Mouse (Mus musculus) gastrocnemius, postnatal 4 days (tissue): ENCODE results near the gene Gm43720. TPM values are rescaled to one million over a fixed set of nuclear protein-coding genes. Genes with fewer than 3 reads are reported as not detected.

ENCODE experiments used
- DNase-seq, 2 experiments: peaks; one replicate each; pipeline ENCODE4 v3.0.0; 2021 to 2022; ENCODE audit warnings: low spot score in 2 of 2, mixed read lengths in 2 of 2
- total RNA-seq, 2 experiments: library from RNA; stranded (reverse); gene quantifications; 2 replicates each; pipeline ENCODE4 v1.2.3; 2021

The Gm43720 gene
- total RNA-seq, 2 experiments from 2014 or later: not detected

DNA sequence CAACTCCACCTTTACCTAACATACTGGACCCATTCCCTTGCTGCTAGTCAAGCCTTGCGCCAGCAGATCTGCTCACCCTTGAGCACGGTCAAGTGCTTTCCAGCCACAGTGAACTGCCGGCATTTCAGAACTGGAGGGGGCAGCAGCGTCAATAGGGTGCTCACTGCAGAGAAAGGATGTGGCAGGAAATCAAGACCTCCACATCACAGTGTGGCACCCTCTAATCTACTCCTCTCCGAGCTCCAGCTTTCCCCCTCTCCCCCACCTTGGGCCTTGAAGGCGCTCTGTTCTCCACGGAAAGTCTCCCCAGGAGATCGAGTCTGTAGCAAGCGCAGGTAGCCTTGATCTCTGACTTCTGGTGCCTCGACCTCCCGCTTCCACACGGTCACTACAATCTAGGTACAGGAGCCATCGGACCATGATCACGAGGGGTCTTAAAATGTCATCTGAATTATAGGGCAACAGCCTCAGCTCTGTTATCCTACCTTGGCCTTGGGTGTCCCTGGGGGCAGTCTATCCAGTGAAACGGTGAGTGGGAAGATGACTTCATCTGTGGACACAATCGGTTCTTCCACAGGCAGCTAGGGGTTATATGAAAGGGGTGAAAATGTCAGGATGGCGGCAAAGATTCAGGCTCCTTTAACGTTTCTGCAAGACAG, 17.0 kb downstream of the Gm43720 start:
- DNase-seq: no peak

DNA sequence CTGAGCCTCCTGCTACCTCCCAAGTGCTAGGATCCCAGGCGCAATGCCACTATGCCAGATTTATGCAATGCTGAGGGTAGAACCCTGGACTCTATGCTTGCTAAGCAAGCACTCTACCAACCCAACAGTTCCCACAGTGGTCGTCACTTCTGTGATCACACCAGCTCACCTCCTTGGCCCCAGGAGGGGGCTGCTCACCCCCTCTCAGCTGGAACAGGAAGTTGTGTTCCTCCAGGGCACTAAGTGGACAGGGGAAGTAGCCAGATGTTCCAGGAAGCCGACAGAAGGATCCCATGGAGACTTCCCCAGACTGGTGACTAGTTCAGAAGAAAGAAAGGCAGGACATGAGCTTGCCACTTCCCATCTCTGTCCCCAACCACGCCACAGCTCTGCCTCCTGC, 17.8 kb downstream of the Gm43720 start:
- DNase-seq: no peak

DNA sequence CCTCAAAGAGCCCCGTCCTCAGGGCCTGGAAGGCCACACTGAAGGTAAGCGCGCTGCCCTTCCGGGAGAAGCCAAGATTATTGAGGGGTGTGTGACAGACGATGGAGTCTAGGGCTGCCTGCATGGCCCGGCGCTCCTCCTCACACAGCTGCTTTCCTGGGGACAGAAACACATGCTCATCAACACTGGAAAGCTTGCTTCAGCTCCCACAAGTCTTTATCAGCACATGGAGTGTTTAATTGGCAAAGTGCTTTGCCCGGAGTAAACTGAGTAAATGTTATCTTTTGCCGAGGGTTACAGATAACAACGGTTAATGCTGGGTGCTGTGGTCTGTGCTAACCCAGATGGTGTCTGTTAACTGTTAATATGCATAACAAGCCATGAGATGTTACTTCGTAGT, 18.9 kb downstream of the Gm43720 start:
- no peak for DNase-seq

DNA sequence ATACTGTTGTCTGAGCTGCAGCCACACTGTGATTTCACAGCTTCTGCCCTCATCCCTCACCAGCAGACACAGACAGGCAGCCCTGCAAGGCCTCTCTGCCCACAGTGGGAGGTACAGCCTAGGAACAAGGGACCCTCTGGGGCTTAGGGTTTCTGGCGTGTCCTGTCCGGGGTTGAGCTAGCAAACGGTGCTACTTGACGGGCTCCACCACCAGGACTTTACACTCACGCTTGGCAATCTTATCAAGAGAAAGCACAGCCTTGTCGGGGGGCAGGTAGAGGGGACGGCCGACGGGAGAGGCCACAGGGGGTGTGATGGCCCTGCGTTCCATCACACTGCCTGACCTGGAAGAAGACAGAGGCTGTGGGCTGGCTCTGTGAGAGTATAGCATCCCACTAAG, 19.7 kb downstream of the Gm43720 start:
- no peak for DNase-seq

DNA sequence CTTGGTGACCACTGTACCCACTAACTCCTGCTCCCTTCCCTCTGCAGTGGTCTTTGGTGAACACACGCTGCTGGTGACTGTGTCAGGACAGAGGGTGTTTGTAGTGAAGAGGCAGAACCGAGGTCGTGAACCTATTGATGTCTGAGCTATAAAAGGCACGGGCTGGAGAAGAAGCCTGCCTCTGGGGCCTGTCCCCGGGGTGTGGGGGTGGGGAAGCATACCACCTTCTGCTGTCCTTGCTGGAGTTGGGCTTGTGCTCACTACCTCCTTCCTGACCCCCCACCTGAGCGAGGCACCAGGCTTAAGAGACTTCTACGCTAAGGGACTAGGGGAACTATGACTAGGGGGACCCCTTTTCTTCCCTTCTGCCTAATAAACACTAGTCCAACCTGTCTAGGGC, 20.8 kb downstream of the Gm43720 start:
- no peak for DNase-seq

DNA sequence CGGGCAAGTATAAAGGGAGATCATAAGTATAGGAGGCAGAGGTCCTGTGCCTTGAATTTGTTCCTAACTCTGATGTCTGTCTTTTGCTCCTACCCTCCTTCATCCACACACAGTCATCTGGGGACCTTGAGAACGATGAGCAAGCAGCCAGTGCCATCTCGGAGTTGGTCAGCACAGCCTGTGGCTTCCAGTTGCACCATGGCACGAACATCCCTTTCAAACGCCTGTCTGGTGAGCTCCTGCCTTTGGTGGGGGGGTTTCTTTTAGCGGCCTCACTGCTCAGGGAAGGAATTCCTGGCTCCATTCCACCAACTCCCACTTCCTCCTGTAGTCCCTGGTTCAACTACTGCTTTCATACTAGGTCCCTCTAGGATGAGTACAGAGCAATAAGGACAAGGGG, 21.2 kb downstream of the Gm43720 start:
- DNase-seq: no peak

DNA sequence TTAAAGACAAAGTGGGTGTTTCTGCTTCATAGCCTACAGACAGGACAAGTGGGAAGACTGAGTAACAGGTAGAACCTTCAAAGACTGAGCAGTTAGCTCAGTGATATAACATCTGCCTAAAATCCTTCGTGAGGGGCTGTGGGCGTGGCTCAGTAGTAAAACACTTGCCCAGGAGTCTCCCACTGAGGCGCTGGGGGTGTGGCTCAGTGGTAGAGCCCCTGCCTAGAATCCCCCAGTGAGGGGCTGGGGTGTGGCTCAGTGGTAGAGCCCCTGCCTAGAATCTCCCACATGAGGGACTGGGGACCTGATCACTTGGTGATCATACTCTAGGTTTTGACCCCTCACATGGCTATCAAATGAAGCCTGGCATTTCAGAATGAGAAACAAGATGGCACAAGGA, 21.7 kb downstream of the Gm43720 start:
- no peak for DNase-seq

DNA sequence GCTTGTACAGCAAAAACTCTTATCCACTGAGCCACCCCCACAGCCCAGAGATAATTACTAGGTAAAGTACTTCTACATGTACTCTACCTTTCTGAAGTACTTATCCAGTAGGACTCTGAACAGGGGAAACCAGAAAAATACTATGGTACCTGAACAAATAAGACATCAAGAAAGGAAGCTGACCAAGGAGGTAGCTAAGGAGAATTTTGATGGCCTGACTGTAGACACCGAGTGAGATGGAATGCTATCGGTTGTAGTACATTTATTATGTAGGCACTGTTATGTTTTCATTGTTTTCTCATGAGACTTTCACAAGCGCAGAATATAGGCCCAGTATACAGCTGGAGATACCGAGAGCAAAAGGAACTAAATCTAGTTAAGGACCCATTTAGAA, 22.2 kb downstream of the Gm43720 start:
- no peak for DNase-seq

DNA sequence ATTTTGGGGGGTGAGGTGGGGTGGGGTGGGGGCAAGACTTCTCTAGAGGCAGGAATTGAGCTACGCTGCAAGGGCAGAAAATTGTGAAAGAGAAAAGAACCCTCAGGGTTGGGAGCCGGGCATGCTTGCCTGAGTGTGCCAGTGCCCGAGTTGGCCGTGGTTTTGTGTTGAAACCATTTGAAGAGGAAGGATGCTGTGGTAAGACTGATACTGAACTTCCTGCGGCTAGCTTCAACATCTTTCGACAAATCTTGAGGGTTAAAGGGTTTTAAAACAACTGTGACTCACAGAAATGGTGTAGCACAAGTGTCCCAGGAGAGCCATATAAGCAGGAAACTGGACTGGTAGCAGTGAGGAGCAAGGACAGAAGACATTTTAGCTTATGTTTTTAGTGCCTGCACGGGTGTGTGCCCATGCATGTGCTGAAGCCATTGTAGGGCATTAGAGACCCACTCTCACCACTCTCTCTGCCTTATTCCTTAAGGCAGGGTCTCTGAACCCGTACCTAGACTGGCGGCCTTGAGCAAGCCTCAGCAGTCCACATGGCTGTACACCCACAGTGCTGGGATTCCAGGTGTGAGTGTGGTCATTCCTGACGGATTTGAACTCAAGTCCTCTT, 22.7 kb downstream of the Gm43720 start:
- DNase-seq: no peak

DNA sequence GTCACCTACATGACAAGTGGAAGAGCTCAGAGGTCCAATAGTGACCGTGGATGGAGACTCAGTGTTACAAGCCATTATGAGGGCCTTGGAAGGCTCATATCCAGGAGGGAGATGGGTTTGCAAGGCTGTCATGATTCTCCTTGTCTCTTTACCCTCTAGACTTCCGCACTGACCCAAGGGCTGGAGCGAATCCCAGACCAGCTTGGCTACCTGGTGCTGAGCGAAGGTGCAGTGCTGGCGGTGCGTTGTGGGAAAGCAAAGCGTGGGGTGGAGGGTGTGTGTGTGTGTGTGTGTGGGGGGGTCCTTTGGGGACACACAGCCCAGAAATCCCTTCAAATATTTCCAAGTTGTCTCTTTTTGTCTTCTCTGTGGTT, 23.7 kb downstream of the Gm43720 start:
- no peak for DNase-seq

DNA sequence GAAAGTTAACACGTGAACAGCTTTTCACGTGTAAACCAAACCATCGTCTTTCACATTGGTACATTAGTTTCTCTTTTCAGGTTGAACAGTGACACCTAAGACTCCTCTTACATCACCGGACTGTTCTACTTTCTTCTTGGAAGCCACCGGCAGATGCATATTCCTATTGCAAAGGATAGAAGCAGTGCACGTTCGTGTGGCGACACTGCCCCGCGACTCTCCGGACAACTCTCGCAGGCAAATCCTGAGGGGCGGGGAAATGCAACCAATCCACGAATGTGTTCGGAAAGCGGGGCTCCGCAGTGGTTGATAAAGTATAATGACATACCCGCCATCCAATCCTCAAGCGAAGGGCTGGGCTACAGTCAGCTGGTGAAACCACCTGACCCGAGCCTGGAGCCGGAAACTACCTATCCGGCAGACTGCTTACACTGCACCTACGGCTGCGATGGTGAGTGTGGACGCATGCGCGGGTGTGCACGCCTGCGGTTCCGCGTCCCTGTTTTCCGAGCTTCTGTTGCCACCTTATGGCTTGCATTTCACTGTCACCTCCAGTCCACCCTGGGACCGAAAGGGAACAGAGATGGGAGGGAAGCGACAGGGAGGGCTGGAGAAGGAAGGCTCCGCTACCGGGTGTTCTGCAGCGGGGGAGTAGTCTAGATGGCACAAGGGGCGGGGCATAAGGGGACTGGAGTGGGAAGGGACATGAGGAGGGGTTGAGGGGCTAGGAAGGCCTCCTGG, 24.2 kb downstream of the Gm43720 start, which contains the start of gene Lamtor4:
Gene Lamtor4, plus strand, starts transcription at position 130 of the 741 bp plus-strand sequence.
- peak; percentile 75 to 91 for DNase-seq

DNA sequence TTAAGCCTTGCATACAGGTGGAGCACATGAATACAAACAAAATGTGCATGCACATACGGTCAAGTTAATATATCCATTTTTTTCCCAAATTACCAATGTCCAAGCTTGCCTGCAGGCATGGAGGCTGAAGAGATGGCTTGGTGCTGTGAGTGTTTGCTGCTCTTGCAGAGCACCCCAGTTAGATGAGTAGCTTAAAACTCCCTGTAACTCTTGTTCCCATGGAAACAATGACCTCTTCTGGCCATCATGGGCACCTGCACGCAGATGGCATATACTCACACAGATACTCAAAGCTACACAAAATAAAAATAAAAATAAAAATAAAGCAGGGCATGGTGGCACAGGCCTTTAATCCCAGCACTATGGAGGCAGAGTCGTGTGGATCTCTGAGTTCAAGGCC, 26.7 kb downstream of the Gm43720 start:
- no peak for DNase-seq

DNA sequence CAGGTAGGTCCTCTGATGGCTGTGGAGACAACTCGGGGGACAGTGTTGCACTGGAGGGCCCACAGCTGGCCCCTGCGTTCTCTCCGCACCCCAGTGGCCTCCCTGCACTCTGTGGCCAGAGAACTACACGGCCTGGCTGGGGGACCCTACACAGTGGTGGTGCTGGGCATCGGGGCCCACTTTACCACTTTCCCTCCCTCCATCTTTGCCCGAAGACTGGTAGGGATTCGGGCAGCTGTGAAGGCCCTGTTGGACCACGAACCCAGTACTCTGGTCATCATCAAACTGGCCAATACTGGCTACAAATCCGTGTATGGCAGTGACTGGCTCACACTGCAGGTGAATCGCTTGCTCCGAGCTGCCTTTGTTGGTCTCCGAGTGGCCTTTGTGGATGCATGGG, 28.6 kb downstream of the Gm43720 start:
- DNase-seq: no peak

DNA sequence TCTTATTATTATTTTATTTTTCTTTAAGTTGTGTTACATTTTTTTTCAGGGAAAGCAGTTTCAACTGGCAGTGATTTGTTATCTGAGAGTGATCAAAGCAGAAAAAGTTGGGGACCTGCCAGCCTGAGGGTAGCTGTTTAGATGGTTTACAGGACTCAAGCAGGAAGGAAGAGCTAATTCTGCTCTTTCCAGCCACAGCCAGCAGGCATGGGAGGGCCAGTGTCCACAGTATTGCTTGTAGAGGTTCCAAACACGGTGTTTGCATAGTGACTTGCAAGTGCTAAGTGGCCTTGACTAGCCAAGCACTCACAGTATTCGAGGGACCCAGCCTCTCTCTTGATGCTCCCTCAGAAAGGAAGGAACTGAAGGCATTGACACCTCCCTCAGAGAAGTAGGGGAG, 38.2 kb downstream of the Gm43720 start:
- no peak for DNase-seq

DNA sequence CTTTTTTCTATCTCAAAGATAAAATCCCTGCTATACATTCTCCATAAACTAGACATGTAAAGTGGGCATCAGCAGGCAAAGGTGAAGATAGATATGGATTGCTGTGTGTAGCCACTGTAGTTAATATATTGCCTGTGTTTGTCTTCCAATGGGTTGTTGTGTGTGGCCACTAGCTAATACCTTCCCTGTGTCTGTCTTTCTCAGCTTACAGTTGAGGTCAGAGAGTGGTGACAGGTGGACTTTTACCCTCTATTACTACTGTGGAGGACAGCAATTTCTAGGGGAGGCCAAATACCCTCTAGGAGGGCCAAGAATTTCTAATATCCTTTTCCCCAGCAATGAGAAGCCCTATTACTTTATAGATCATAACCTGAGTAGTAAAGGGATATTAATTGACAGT, 45.5 kb downstream of the Gm43720 start:
- DNase-seq: no peak

DNA sequence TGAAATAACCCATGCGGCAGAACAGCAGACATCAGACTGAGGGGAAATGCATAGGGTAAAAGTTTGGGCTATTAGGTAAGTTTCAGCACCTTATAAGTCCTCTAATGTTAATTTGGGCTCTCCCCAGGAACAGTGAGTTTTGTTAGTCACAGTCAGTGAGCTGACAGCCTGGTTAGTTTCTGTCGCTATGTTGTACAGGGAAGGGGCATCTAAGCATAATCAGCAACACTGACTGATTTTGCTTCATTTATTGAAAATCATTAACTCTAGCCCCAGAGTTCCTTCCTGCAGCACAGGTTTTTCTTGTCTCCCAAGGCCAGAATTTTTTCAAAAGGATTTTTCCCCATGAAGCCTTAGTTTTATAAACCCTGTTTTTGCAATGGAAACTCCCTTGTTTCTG, 46.0 kb downstream of the Gm43720 start:
- no peak for DNase-seq

DNA sequence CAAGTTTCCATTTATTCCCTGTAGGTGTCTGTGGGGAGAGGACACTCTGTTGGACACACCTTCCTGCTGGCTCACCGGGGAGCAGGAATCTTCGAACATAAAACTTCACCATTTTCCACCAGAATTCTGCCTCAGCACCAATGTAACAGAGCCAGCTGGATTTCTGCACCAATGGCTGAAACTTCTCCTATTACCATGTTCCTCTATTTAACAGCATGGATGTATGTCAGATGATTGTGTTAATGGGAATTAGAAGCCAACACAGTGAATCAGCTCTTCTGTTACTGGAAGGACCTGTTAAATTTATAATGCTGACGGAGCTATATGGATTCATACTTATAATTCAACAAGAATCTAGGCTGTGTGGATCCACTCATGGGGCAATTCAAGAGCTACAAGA, 50.2 kb downstream of the Gm43720 start:
- DNase-seq: no peak

DNA sequence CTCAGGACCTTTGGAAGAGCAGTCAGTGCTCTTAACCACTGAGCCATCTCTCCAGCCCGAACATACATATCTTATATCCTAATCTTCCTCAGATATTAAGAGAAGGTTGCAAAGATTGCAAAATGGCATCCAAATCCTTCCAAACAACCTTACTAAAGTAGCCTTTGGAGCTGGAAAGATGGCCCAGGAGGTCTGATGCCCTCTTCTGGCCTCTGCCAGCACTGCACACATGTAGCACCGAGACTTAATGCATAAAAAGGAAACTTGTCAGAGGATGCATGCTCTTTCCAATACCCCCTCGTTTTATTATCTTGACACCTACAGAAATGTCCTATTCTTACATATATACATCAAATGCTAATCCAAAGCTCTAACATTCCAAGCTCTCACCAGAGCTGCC, 51.7 kb downstream of the Gm43720 start:
- no peak for DNase-seq

DNA sequence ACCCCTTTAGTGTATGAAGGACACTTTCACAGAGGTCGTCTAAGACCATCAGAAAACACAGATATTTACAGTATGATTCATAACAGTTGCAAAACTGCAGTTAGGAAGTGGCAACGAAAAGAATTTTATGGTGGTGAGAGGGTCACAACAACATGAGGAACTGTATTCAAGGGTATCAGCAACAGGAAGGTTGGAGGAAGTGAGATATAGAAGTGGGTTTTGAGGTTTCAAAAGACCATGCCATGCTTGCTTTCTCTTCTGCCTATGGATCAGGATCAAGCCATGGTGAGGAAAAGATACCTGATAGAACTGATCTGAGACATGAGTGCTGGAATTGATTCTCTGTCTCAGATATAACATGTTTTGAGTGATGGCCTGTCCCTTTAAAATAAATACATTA, 52.4 kb downstream of the Gm43720 start:
- DNase-seq: no peak

DNA sequence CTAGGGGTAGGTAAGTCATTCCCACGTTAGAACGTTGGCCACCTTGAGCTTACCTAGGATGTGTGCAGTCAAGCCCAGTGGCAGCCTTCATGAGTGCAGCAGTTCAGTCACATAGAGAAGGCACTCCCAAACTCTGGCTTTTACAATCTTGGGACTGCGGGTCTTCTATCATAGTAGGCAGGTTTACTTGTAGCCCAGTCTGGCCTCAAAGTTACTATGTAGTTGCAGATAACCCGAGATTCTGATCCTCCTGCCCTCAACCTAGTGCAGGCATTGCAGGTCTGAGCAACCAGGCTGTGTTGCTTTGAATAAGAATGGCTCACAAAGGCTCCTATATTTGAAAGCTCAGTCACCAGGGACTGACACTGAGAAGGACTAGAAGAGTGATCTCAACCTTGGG, 53.3 kb downstream of the Gm43720 start:
- no peak for DNase-seq

DNA sequence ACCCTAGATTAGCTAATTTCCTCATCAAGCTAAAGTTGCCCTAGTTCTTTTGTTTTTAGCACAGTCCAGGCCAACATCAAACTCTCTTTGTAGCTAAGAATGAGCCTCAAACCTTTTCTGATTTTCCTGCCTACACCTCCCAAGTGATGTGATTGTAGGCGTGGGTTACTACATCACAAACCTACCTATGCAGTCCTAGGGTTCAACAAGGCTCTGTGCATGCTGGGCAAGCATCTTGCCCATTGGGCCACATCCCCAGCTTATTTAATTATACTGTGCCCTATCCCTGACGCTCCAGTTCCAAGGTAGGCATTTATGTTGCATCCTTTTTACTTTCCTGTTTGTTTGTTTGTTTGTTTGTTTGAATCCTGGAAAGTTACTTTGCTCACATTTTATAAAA, 54.1 kb downstream of the Gm43720 start, which contains the start of gene Nxpe5:
Gene Nxpe5, plus strand, starts transcription at position 199 of the 400 bp plus-strand sequence.
- no peak for DNase-seq

DNA sequence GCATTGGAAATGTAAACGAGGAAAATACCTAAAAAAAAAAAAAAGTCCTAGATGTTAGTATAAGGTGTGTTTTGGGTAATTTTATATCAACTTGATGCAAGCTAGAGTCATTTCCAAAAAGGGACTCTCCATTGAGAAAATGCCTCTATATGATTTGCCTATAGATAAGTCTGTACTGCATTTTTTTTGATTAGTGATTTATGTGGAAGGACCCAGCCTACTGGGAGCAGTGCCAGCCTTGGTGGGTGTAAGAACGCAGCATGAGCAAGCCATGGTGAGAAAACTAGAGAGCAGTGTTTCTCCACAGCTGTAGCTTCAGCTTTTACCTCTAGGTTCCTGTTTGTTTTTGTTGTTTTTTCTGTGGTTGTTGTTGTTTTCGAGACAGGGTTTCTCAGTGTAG, 56.5 kb downstream of the Gm43720 start:
- no peak for DNase-seq

DNA sequence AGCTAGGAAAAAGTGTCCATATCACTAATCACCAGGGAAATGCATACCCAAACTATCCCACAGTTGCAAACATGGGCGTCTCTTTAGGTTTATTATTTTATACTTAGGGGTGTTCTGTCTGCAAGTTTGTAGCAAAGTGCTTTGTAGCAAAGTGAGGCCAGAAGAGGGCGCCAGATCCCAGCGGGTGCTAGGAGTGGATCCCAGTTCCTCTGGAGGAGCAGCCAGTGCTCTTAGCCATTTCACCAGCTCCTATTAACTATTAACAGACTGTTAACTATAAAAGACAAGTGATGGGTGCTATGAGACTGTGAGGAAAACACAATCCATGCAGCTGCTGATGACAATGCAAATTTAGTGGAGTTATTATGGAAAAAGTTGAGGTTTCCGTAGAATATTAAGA, 57.6 kb downstream of the Gm43720 start:
- peak; percentile 71 to 84 for DNase-seq
